Mouse (Mus musculus) right cerebral cortex, postnatal 14 days (tissue): ENCODE data around the gene Mdm4.

ENCODE experiments used
- DNase-seq: peaks from one replicate; pipeline ENCODE4 v3.0.0; 2022

Gene Mdm4

GRCm38 (mm10) chr1:132937296-132938030, 92.9 kb downstream of the Mdm4 start:
- DNase-seq, result no peak

GRCm38 (mm10) chr1:132934856-132935255, 95.5 kb downstream of the Mdm4 start:
- peak; percentile 71 for DNase-seq

- no peak for DNase-seq
Observed at GRCm38 (mm10) chr1:132932421-132932820, 97.9 kb downstream of the Mdm4 start.

GRCm38 (mm10) chr1:132930291-132930690, 100.1 kb downstream of the Mdm4 start:
- no peak for DNase-seq

GRCm38 (mm10) chr1:132928907-132929250, 101.5 kb downstream of the Mdm4 start:
- no peak for DNase-seq

- no peak for DNase-seq
Observed at GRCm38 (mm10) chr1:132928032-132928906, 102.1 kb downstream of the Mdm4 start.

- DNase-seq, result no peak
Observed at GRCm38 (mm10) chr1:132925270-132925669, 105.1 kb downstream of the Mdm4 start.

GRCm38 (mm10) chr1:132922257-132922656, 108.1 kb downstream of the Mdm4 start:
- DNase-seq, result no peak

- DNase-seq, result no peak
Observed at GRCm38 (mm10) chr1:132921071-132921470, 109.3 kb downstream of the Mdm4 start.

GRCm38 (mm10) chr1:132919258-132919657, 111.1 kb downstream of the Mdm4 start:
- DNase-seq, result no peak

- no peak for DNase-seq
Observed at GRCm38 (mm10) chr1:132918117-132918680, 112.2 kb downstream of the Mdm4 start.

- no peak for DNase-seq
Observed at GRCm38 (mm10) chr1:132917554-132917953, 112.8 kb downstream of the Mdm4 start.

GRCm38 (mm10) chr1:132915849-132916493, 114.4 kb downstream of the Mdm4 start:
- DNase-seq, result peak; percentile 79

- no peak for DNase-seq
Observed at GRCm38 (mm10) chr1:132910414-132911041, 119.8 kb downstream of the Mdm4 start.

GRCm38 (mm10) chr1:132909951-132910350, 120.4 kb downstream of the Mdm4 start:
- DNase-seq, result no peak
